Mouse (Mus musculus) retina, embryonic 14.5 days (tissue): ENCODE measurements at regions not wholly inside any gene's neighbourhood (a gene's known extent, or its start where the extent isn't known, plus 50 kb on each side); places are given as distances from the start of the nearest gene placed in this dataset.

Experiments used
- DNase-seq: peaks from one replicate; pipeline ENCODE4 v3.0.0-alpha.2; 2015; ENCODE audit warnings: low spot score

GRCm38 (mm10) chr9:43387397-43387796 is 76.7 kb downstream of the Trim29 start:
- DNase-seq = no peak

- DNase-seq = no peak
These were observed 78.9 kb downstream of the Trim29 start for GRCm38 (mm10) chr9:43389491-43390083.

GRCm38 (mm10) chr9:43392467-43393064 is 81.9 kb downstream of the Trim29 start:
- no peak for DNase-seq

- DNase-seq = no peak
These were observed 83.6 kb downstream of the Trim29 start for GRCm38 (mm10) chr9:43394204-43394603.

- DNase-seq = no peak
These were observed 84.6 kb downstream of the Trim29 start for GRCm38 (mm10) chr9:43395209-43395608.

- DNase-seq = no peak
These were observed 85.9 kb downstream of the Trim29 start for GRCm38 (mm10) chr9:43396566-43396965.

GRCm38 (mm10) chr9:43408493-43408892 is 97.8 kb downstream of the Trim29 start:
- DNase-seq = no peak

- no peak for DNase-seq
These were observed 101.8 kb downstream of the Trim29 start for GRCm38 (mm10) chr9:43412473-43412872.

- peak; percentile 24 for DNase-seq
These were observed 109.5 kb downstream of the Trim29 start for GRCm38 (mm10) chr9:43419993-43420715.

GRCm38 (mm10) chr9:43427007-43427406 is 116.4 kb downstream of the Trim29 start:
- no peak for DNase-seq

GRCm38 (mm10) chr9:43433953-43434352 is 123.3 kb downstream of the Trim29 start:
- DNase-seq = no peak

- DNase-seq = no peak
These were observed 127.8 kb downstream of the Trim29 start for GRCm38 (mm10) chr9:43438476-43438875.

- DNase-seq = no peak
These were observed 130.4 kb downstream of the Trim29 start for GRCm38 (mm10) chr9:43440959-43441510.

GRCm38 (mm10) chr9:43445491-43445890 is 134.8 kb downstream of the Trim29 start:
- no peak for DNase-seq

- no peak for DNase-seq
These were observed 136.7 kb downstream of the Trim29 start for GRCm38 (mm10) chr9:43447372-43447771.

GRCm38 (mm10) chr9:43448981-43449380 is 138.3 kb downstream of the Trim29 start:
- DNase-seq = no peak

- no peak for DNase-seq
These were observed 143.4 kb downstream of the Trim29 start for GRCm38 (mm10) chr9:43453953-43454582.

GRCm38 (mm10) chr9:43457736-43458135 is 147.1 kb downstream of the Trim29 start:
- DNase-seq = no peak

GRCm38 (mm10) chr9:43461131-43461530 is 150.5 kb downstream of the Trim29 start:
- no peak for DNase-seq

- no peak for DNase-seq
These were observed 152.9 kb downstream of the Trim29 start for GRCm38 (mm10) chr9:43463445-43464090.

- DNase-seq = no peak
These were observed 154.5 kb downstream of the Trim29 start for GRCm38 (mm10) chr9:43465129-43465528.

- no peak for DNase-seq
These were observed 155.2 kb downstream of the Trim29 start for GRCm38 (mm10) chr9:43465731-43466330.
